ENCODE assay signal across 8 mouse cellular contexts in genomic region chr3:95988969-95989368, GRCm38 (mm10). TPM values are rescaled to one million over a fixed set of nuclear protein-coding genes. Genes with fewer than 3 reads are reported as not detected.
DNase-seq lines count a peak whose midpoint lies in the region; ATAC-seq lines count a peak whose summit lies in the region.

No protein-coding gene starts in this region.

- WGBS in neural tube, embryonic 13.5 days = 57% methylated on average over 10 of the region's 10 CpGs
- 46% methylated on average over 10 of the region's 10 CpGs for WGBS in intestine, embryonic 14.5 days

- H3K27me3 ChIP-seq in neural tube, embryonic 13.5 days = no peaks in the 10 kb centered on the region
- no peaks in the 10 kb centered on the region for H3K27me3 ChIP-seq in intestine, embryonic 14.5 days (replicated peaks; ENCODE audit: control insufficient read depth, insufficient read depth, low read length)

- peak overlapping the region; percentile 26; the same call in 1 of the 2 replicates for H3K9ac ChIP-seq in neural tube, embryonic 13.5 days
- no peak overlapping the region for H3K9ac ChIP-seq in intestine, embryonic 14.5 days (ENCODE audit: low read length)

- H3K4me1 ChIP-seq in neural tube, embryonic 13.5 days (replicated peaks) = peaks cover 64% of the 10 kb centered on the region
- peaks cover 39% of the 10 kb centered on the region for H3K4me1 ChIP-seq in intestine, embryonic 14.5 days (replicated peaks; ENCODE audit: control insufficient read depth, insufficient read depth, low read length)

- ATAC-seq in neural tube, embryonic 13.5 days (ENCODE audit: low read depth) = no peak
- ATAC-seq in intestine, embryonic 14.5 days (replicated peaks; ENCODE audit: low FRiP score, low TSS enrichment, low read depth) = no peak

- no peaks in the 10 kb centered on the region for H3K9me3 ChIP-seq in neural tube, embryonic 13.5 days
- peaks cover 2% of the 10 kb centered on the region; the same call in 1 of the 2 replicates for H3K9me3 ChIP-seq in intestine, embryonic 14.5 days (ENCODE audit: control insufficient read depth, low read length)

- no peak overlapping the region for H3K4me3 ChIP-seq in neural tube, embryonic 13.5 days
- H3K4me3 ChIP-seq in intestine, embryonic 14.5 days (ENCODE audit: low read depth, low read length) = no peak overlapping the region

- DNase-seq in neural tube, embryonic 10.5 days (ENCODE audit: extremely low spot score, low spot score) = no peak
- peak; percentile 86 to 87 for DNase-seq in cerebellum, postnatal 10 days
- peak; percentile 63 for DNase-seq in intestine, embryonic 14.5 days (ENCODE audit: low spot score)
- DNase-seq in lung, postnatal 25 days (ENCODE audit: low spot score) = peak; percentile 51
- no peak for DNase-seq in layer of hippocampus, postnatal 14 days (ENCODE audit: low spot score in 2 of 2)
- no peak for DNase-seq in layer of hippocampus, postnatal 25 days (ENCODE audit: extremely low spot score in 1 of 2, low spot score in 1 of 2)
- no peak for DNase-seq in spleen, adult 12 weeks (ENCODE audit: low spot score)

- H3K36me3 ChIP-seq in neural tube, embryonic 13.5 days = peaks cover 60% of the 10 kb centered on the region
- H3K36me3 ChIP-seq in intestine, embryonic 14.5 days (ENCODE audit: control insufficient read depth, insufficient read depth, low read length) = peaks cover 52% of the 10 kb centered on the region

- peak overlapping the region; percentile 46 for H3K27ac ChIP-seq in neural tube, embryonic 13.5 days (replicated peaks)
- H3K27ac ChIP-seq in intestine, embryonic 14.5 days (ENCODE audit: low read depth) = peak overlapping the region; percentile 73

- no peak overlapping the region for H3K4me2 ChIP-seq in neural tube, embryonic 13.5 days
- no peak overlapping the region for H3K4me2 ChIP-seq in intestine, embryonic 14.5 days (ENCODE audit: low read length)

RNA-seq across cellular contexts. Expression of gene Plekho1, which starts 6.8 kb away (rescaled TPM):
- 65.9 and 74.1 TPM in 2 replicates for polyA plus RNA-seq in neural tube, embryonic 13.5 days (2015; fragmentation: Nextera tagmentation; extraction: Ambion mirVana)
- 33.3 and 35.0 TPM in 2 replicates for polyA plus RNA-seq in intestine, embryonic 14.5 days (2014; fragmentation: Nextera tagmentation; extraction: Ambion mirVana)
- total RNA-seq in layer of hippocampus, postnatal 14 days (2021) = 10 to 100 TPM; 43.7 to 44.5 TPM
- 10 to 100 TPM; 37.0 to 41.3 TPM for total RNA-seq in layer of hippocampus, postnatal 25 days (2021)

RNA-seq across cellular contexts. Expression of gene Anp32e, which starts 59.9 kb away (rescaled TPM):
- polyA plus RNA-seq in neural tube, embryonic 13.5 days (2015; fragmentation: Nextera tagmentation; extraction: Ambion mirVana) = 150 and 161 TPM in 2 replicates
- polyA plus RNA-seq in intestine, embryonic 14.5 days (2014; fragmentation: Nextera tagmentation; extraction: Ambion mirVana) = 54.3 and 61.2 TPM in 2 replicates
- 100 to 1,000 TPM; 101 TPM for total RNA-seq in layer of hippocampus, postnatal 14 days (2021)
- 10 to 100 TPM; 73.8 to 73.9 TPM for total RNA-seq in layer of hippocampus, postnatal 25 days (2021)

Comparison
In these comparisons a context has a peak if more than half of its experiments do, and no peak if none do; other contexts are left out.
1. DNase-seq: peak in cerebellum, postnatal 10 days (2 of 2), intestine, embryonic 14.5 days (single experiment) and lung, postnatal 25 days (single experiment); none in neural tube, embryonic 10.5 days (single experiment), layer of hippocampus, postnatal 14 days (0 of 2), layer of hippocampus, postnatal 25 days (0 of 2) and spleen, adult 12 weeks (single experiment).